Mouse (Mus musculus) cerebellum, postnatal 36 days (tissue): ENCODE data around the gene Trim26.

ENCODE experiments used
- DNase-seq, 2 experiments: peaks; one replicate each; pipeline ENCODE4 v3.0.0; 2021 to 2022; ENCODE audit warnings: mixed read lengths in 2 of 2

The Trim26 gene

DNA sequence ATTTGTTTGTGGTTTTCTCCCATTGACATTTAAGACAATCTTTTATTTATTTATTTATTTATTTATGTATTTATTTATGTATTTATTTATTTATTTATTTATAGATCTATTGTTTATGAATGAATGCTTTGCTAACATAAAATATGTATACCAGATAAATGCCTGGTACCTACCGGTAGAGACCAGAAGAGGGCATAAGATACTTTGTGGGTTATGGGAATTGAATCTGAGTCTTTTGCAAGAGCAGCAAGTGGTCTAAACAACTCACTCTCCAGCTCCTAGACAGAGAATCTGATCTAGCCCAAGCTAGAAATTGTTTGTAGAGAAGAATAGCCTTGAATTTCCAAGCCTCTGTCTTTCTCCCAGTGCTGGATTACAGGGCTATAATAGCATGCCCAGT is 63.8 kb downstream of the Trim26 start:
- no peak for DNase-seq

DNA sequence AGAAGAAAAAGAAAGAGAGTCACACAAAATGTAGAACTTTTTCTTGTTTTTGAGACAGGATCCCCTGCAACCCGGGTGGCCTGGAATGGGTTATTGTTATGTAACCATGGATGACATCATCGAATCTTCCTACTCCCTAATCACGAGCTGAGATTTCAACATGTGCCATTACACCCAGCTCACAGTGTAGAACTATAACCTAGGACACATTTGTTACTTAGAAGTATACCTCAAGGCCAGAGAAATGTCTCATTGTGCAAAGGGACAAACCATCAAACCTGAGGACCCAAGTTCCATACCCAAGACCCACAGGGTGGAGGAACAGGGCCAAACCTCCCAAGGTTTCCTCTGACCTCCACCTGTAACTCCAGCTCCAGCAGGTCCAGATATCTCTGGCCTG is 66.7 kb downstream of the Trim26 start:
- DNase-seq, result no peak

DNA sequence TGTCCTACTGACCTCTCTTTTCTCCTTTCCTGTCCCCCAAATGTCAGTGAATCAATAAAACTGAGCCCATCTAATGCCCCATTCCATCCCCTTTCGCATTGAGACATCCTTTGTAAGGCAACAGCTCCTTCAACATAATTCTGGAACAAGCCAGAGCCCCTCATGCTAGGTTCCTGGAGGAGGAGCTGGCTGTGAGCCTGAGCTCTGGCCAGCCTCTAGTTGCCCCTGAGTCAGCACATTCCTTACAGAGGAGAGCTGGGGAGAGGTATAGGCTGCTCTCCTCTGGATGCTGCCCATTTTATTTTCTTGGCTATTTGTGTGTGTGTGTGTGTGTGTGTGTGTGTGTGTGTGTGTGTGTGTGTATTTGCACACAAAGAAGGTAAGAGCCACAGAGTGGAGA is 71.3 kb downstream of the Trim26 start:
- DNase-seq, result no peak
